Mouse (Mus musculus) adrenal gland, postnatal 14 days (tissue): ENCODE measurements at regions not wholly inside any gene's neighbourhood (a gene's known extent, or its start where the extent isn't known, plus 50 kb on each side); places are given as distances from the start of the nearest gene placed in this dataset.

Experiments
- DNase-seq: peaks from one replicate; pipeline ENCODE4 v3.0.0; 2021; ENCODE audit warnings: mixed read lengths

DNA sequence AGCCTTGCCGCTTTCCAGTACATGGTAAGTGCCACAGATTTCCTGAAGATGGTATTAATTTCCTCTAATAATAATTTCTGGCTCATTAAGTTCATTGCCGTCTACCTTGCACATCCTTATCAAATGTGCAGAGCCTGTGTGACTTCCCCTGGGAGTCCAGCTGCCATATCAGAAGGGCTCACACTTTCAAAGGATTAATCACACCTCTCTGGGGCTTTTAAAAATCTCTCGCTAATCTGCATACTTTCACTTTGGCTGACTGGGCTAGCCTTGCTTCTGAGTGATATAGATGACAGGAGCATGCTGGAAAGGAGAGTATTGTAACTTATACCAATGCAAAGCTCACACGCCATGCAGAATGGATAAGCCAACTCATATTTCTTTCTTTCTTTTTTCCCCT lies 282.8 kb downstream of the Efnb2 start:
- DNase-seq = no peak

DNA sequence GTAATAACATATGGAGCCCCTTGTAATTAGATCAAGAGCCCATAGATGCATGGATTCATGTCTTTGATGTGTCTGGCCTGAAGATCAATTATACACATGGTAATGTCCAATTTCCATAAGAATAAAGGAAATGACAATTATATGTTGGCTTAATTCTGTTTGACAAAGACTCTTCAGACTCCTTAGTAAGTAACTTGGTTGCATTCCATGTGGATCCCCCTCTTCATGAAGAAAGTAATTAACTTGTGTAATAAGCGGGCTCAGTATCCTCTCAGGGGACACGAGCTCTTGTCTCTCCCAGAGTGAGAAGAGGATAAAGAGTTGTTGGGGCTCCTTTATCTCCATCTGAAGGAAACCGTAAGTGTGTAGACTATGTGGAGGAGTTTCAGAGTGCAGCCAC lies 284.3 kb downstream of the Efnb2 start:
- no peak for DNase-seq

- DNase-seq = no peak
Measured at GRCm38 (mm10) chr8:8376379-8376778, 284.7 kb downstream of the Efnb2 start.

DNA sequence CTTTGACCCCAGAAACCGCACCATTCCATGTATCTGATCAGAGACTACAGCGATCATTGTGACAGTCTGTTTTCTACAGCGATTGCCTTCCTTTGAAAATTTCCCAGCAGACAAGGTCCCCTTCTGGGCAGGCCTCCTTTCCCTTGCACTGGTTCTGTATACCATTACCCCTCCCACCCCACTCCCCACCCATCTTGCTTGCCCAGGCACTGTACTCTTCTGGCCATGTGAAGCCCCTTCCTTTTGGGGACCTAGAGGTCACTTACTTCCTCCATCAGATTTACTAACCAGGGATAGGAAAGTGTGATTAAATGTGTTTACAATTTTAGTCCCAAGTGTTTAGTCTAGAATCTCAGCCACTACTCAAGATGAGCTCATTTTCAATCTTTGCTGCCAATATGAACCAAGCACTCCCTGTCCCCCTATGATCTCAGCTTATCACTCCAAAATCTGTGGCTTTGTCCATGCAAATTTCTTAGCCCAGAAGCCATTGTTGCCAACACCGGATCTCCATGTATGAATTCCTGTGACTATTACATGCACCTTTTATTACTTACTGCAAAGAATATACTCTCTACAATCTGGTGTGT lies 293.7 kb downstream of the Efnb2 start:
- no peak for DNase-seq

DNA sequence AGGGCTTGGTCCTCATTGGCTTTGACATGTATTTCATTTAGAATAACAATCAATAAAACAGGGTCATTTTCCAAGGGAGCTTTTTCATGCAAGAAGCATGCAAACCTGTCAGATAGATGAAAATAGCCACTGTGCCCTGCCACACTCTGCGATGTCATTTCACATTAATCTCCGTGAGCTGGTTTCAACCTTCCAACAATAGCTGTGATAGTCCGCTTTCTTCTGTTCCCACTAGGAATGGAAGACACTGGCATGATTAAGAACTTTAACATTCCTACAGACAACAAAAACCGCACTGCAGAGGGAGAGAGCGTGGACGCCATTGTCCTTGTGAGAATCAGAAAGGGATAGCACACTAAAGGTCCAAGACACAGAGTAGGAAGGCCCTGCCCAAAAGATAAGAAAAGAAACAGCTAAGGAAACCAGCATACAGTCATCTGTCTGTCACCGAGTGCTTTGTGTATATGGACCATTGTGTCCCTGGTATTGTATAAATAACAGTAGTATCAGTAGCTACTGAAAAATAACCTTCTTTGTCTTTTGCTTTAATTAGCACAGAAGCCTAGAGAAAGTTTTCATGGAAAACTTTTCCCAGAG lies 299.0 kb downstream of the Efnb2 start:
- no peak for DNase-seq

GRCm38 (mm10) chr8:8360586-8360985 lies 300.5 kb downstream of the Efnb2 start:
- DNase-seq = no peak

GRCm38 (mm10) chr8:8354977-8355376 lies 306.1 kb downstream of the Efnb2 start:
- DNase-seq = no peak

GRCm38 (mm10) chr8:8344661-8345060 lies 316.4 kb downstream of the Efnb2 start:
- no peak for DNase-seq

- DNase-seq = no peak
Measured at GRCm38 (mm10) chr8:8335256-8335972, 325.6 kb downstream of the Efnb2 start.

DNA sequence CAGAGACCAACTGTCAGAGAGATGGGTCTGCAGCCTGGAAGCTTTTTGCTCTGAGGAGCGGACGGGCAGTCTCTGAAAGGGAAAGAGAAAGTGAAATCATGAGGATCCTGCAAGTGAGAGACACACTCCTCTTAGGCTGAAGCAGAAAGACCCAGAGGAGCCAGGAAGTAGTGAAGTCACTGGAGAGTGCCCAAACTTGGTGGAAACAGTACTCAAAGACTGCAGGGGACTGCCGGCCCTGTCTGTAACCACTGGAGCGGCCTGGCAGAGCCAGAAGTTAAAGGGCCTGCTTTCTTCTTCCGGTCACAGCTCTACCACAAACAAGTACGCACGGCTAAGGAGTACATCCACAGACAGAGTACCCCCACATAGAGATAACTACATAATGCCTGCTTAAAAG lies 326.5 kb downstream of the Efnb2 start:
- no peak for DNase-seq

GRCm38 (mm10) chr8:8331249-8331648 lies 329.8 kb downstream of the Efnb2 start:
- no peak for DNase-seq

DNA sequence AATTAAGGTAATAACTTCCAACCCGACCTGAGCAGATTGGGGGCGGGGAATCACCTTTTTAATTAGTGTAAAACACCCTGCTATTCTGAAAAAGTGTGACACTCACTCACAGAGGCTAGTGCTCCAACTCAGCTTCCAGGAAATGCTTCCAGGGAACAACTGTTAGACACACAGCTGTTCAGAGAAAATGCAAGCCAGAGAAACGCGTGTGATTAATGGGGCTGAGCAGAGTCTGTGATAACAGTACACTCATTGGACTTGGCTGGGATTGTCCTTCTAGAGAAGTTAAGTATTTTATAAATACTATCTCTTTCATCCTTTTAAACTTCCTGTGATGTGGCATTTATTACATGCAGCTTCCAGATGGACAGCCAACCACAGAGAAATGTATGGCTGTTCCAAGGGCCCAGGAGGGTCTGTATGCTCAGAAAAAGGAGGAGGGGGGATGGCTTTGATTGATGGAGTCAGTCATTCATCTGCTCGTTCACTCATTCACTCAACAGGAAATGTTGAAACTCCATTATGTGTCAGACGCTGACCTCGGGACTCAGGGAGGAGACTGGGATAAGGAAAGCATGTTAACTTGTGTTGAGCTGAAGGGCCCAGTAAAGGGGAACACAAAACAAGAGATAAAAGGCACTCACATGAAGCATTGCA lies 332.9 kb downstream of the Efnb2 start:
- peak; percentile 58 for DNase-seq

GRCm38 (mm10) chr8:8326066-8326834 lies 334.8 kb downstream of the Efnb2 start:
- DNase-seq = no peak

DNA sequence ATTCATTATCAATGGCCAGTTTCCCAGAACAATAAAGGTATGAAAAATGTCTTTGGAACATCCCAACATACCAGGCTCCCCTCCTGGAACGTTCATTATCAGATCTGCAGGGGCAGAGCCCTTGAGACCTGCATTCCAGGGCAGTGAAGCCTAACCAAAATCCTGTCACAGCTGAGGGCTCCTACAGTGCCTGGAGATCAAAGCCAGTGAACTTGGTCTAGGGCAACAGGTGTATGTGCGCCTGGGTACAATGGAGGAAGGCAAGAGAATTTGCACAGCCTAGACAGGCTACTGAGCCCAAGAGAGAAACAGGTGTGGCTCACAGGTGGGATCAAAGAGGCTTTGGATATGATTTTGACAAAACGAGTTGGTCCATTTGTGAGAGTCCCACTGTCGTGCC lies 335.6 kb downstream of the Efnb2 start:
- no peak for DNase-seq

DNA sequence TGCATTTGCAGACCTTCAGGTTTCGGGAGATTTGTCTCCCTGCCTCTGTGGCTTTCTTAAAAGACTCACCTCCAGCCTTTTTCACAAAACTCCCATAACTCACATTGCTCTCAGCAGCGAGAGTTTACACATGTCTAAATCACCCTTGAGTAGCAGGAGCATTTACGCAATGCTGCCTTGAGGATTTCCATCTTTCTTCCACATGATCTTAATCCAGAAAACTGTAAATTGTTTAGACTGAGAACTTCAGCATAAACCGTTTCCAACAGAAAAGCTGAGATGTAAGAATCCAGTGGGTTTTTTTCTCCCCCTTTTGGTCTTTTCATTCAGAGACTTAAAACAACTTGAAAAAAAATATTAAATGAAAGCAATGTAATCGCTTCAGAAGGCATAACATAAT lies 336.5 kb downstream of the Efnb2 start:
- DNase-seq = no peak

- no peak for DNase-seq
Measured at GRCm38 (mm10) chr8:8308253-8308652, 352.8 kb downstream of the Efnb2 start.

- DNase-seq = no peak
Measured at GRCm38 (mm10) chr8:8307487-8307886, 353.6 kb downstream of the Efnb2 start.

DNA sequence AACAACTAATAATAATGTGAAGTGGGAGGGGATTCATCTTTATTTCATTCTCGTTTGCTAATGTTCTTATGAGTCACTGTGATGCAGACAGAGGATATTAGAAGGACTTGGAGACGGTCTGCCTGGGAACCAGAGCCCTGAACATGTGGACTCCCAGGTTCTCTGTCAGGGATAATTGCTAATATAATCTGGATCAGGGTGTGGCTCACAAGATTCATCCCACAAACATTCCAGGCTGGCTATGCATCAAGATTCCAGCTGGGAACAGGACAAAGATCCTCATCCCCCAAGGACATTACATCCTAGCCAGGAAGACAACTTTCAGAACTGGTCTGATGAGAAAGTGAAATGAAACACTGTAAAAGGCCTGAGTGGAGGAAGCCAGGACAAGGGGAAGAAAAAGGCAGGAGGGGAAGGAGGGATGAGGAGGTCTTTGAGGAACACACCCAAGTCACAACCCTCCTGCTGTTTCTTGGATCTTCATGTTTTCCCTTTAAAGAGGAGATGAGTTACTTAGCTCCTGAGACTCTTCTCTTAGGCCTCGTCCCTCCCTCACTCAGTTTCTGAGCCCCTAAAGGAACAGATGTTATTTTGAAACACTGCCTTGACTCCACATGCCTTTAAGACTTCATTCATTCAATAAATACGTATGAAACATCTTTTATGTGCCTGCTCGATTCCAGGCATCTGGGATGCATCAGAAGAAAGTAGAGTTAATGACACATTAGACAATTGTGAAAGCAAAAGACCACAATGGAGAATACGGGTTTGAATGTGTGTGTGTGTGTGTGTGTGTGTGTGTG lies 360.9 kb downstream of the Efnb2 start:
- no peak for DNase-seq

GRCm38 (mm10) chr8:8292577-8293247 lies 368.3 kb downstream of the Efnb2 start:
- DNase-seq = no peak

- DNase-seq = no peak
Measured at GRCm38 (mm10) chr8:8285876-8286275, 375.2 kb downstream of the Efnb2 start.

GRCm38 (mm10) chr8:8274987-8275386 lies 386.1 kb downstream of the Efnb2 start:
- no peak for DNase-seq
